ENCODE assay signal across 13 mouse cellular contexts in the genomic region with DNA sequence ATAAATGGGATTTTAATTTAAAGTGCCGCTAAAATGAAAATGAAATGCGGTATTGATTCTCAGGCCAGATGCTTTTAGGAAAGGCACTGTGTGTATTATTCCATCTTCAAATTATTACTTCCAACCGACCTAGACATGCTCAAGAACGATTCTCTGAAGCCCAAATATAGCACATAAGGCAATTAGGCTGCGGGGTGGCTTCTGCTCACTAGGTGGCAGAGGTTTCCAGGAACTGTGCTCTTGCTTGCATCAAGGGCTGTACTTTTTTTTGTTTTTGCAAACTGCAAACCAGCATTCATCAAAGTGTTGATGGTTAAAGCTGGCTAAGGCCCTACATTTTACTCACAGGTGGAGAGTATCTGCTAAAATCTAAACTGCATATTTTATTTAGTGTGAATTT.
A peak's percentile ranks its signal among the peaks of the same experiment; 100 is the strongest.
DNase-seq lines count a peak whose midpoint lies in the region; ATAC-seq and TF ChIP-seq lines count a peak whose summit lies in the region.
"Had no signal": no experiment of that assay in that cellular context is flagged by ENCODE, and none has a peak within 500 bp of the region (broad histone marks: within the 10 kb centered on the region; RNA-seq: fewer than 3 reads in every experiment).

No protein-coding gene starts in this region.

- no peak overlapping the region for H3K4me3 ChIP-seq in heart, postnatal 0 days (ENCODE audit: low read depth, low read length)
- no peak overlapping the region for H3K4me3 ChIP-seq in midbrain, postnatal 0 days (ENCODE audit: low read depth, low read length)
- H3K4me3 ChIP-seq in midbrain, embryonic 13.5 days (replicated peaks): no peak overlapping the region
- H3K4me3 ChIP-seq: heart, embryonic 15.5 days; neural tube, embryonic 12.5 days had no signal

- 51% methylated on average over 5 of the region's 5 CpGs for WGBS in heart, postnatal 0 days
- 58% methylated on average over 5 of the region's 5 CpGs for WGBS in midbrain, postnatal 0 days
- 67% methylated on average over 5 of the region's 5 CpGs for WGBS in midbrain, embryonic 13.5 days

- no peak overlapping the region for H3K9ac ChIP-seq in heart, postnatal 0 days (replicated peaks; ENCODE audit: low read depth, low read length)
- no peak overlapping the region for H3K9ac ChIP-seq in midbrain, postnatal 0 days (replicated peaks; ENCODE audit: low read length, poor library complexity, severe bottlenecking)
- H3K9ac ChIP-seq in midbrain, embryonic 13.5 days (replicated peaks): no peak overlapping the region
- H3K9ac ChIP-seq: heart, embryonic 15.5 days; liver, postnatal 0 days; neural tube, embryonic 12.5 days had no signal

- no peaks in the 10 kb centered on the region for H3K4me1 ChIP-seq in heart, postnatal 0 days (ENCODE audit: control insufficient read depth, insufficient read depth)
- H3K4me1 ChIP-seq in midbrain, postnatal 0 days (ENCODE audit: insufficient read depth, low read length): no peaks in the 10 kb centered on the region
- H3K4me1 ChIP-seq in midbrain, embryonic 13.5 days (replicated peaks): no peaks in the 10 kb centered on the region
- H3K4me1 ChIP-seq: heart, embryonic 15.5 days; neural tube, embryonic 12.5 days had no signal

- H3K27me3 ChIP-seq in heart, postnatal 0 days (ENCODE audit: control insufficient read depth, insufficient read depth, low read length): no peaks in the 10 kb centered on the region
- H3K27me3 ChIP-seq in midbrain, postnatal 0 days (ENCODE audit: insufficient read depth, low read length): no peaks in the 10 kb centered on the region
- H3K27me3 ChIP-seq in midbrain, embryonic 13.5 days: no peaks in the 10 kb centered on the region
- H3K27me3 ChIP-seq: heart, embryonic 15.5 days; neural tube, embryonic 12.5 days had no signal

- DNase-seq in heart, postnatal 0 days (ENCODE audit: low spot score): no peak
- no peak for DNase-seq in heart, adult 18-20 months
- DNase-seq in midbrain, postnatal 0 days (ENCODE audit: low spot score): peak; percentile 71
- DNase-seq in embryo, embryonic 11 days: peak; percentile 67
- DNase-seq in retina, embryonic 14.5 days (ENCODE audit: low spot score): peak; percentile 42
- no peak for DNase-seq in spleen, postnatal 36 days (ENCODE audit: low spot score in 2 of 2)
- no peak for DNase-seq in urinary bladder, postnatal 36 days (ENCODE audit: low spot score in 2 of 2)
- DNase-seq: layer of hippocampus, adult 9-11 months; liver, postnatal 0 days had no signal

- H3K9me3 ChIP-seq in heart, postnatal 0 days (replicated peaks; ENCODE audit: control insufficient read depth, low read length): no peaks in the 10 kb centered on the region
- H3K9me3 ChIP-seq in midbrain, postnatal 0 days (ENCODE audit: low read length): no peaks in the 10 kb centered on the region
- H3K9me3 ChIP-seq in midbrain, embryonic 13.5 days: no peaks in the 10 kb centered on the region
- H3K9me3 ChIP-seq: heart, embryonic 15.5 days; neural tube, embryonic 12.5 days had no signal

- no peak overlapping the region for H3K27ac ChIP-seq in heart, postnatal 0 days (ENCODE audit: low read depth)
- no peak overlapping the region for H3K27ac ChIP-seq in midbrain, postnatal 0 days (ENCODE audit: low read depth, low read length)
- no peak overlapping the region for H3K27ac ChIP-seq in midbrain, embryonic 13.5 days
- H3K27ac ChIP-seq: heart, embryonic 15.5 days; neural tube, embryonic 12.5 days had no signal

- no peaks in the 10 kb centered on the region for H3K36me3 ChIP-seq in heart, postnatal 0 days (replicated peaks; ENCODE audit: control insufficient read depth, insufficient read depth, low read length)
- H3K36me3 ChIP-seq in midbrain, postnatal 0 days (ENCODE audit: insufficient read depth, low read length): no peaks in the 10 kb centered on the region
- H3K36me3 ChIP-seq in midbrain, embryonic 13.5 days: no peaks in the 10 kb centered on the region
- H3K36me3 ChIP-seq: G1E; heart, embryonic 15.5 days; neural tube, embryonic 12.5 days had no signal

- H3K4me2 ChIP-seq in heart, postnatal 0 days (ENCODE audit: low read depth, low read length): no peak overlapping the region
- H3K4me2 ChIP-seq in midbrain, postnatal 0 days (ENCODE audit: low read depth, low read length, poor library complexity, severe bottlenecking): no peak overlapping the region
- H3K4me2 ChIP-seq in midbrain, embryonic 13.5 days (replicated peaks): no peak overlapping the region
- H3K4me2 ChIP-seq: heart, embryonic 15.5 days; neural tube, embryonic 12.5 days had no signal

- TF ChIP-seq CTCF in heart, postnatal 0 days (IDR thresholded peaks at IDR 0.05; ENCODE audit: low read depth): peak; percentile 51
- peak; percentile 77 for TF ChIP-seq CTCF in midbrain, postnatal 0 days (IDR thresholded peaks at IDR 0.05)

- ATAC-seq in heart, postnatal 0 days (ENCODE audit: insufficient read depth, low read depth): no peak
- ATAC-seq in midbrain, postnatal 0 days (ENCODE audit: low FRiP score): 0 out of 2 replicates have a peak, but pooled peaks have one; percentile 38
- ATAC-seq in midbrain, embryonic 13.5 days: no peak
- ATAC-seq: liver, postnatal 0 days had no signal

- TF ChIP-seq EP300 in heart, postnatal 0 days (IDR thresholded peaks at IDR 0.05; ENCODE audit: low read depth): no peak

Comparison
In these comparisons a context has a peak if more than half of its experiments do, and no peak if none do; other contexts are left out.
1. DNase-seq: peak in midbrain, postnatal 0 days (single experiment), embryo, embryonic 11 days (single experiment) and retina, embryonic 14.5 days (single experiment); none in heart, postnatal 0 days (single experiment), heart, adult 18-20 months (0 of 2), spleen, postnatal 36 days (0 of 2) and urinary bladder, postnatal 36 days (0 of 2).